Mouse (Mus musculus): ENCODE measurements around the gene Cfap97.

- TF ChIP-seq TBP (IDR thresholded peaks at IDR 0.05; ENCODE audit: low read depth, low read length) (no peak), CTCF (IDR thresholded peaks at IDR 0.05 in 2 of 3, conservative IDR thresholded peaks at IDR 0.05 in 1 of 3; ENCODE audit: control insufficient read depth in 1 of 3, insufficient read depth in 1 of 3, low read depth in 2 of 3, low read length in 3 of 3, poor library complexity in 1 of 3, severe bottlenecking in 1 of 3) (no peak), EP300 (IDR thresholded peaks at IDR 0.05; ENCODE audit: low read depth in 1 of 2, low read length in 2 of 2) (no peak), UBTF (IDR thresholded peaks at IDR 0.05; ENCODE audit: borderline replicate concordance, insufficient read depth, low read depth, low read length) (no peak), USF1 (IDR thresholded peaks at IDR 0.05; ENCODE audit: low read depth, low read length) (no peak), E2F4 (IDR thresholded peaks at IDR 0.05; ENCODE audit: borderline replicate concordance, low read depth, low read length) (no peak), MAX (IDR thresholded peaks at IDR 0.05; ENCODE audit: low read length) (no peak), SMC3 (IDR thresholded peaks at IDR 0.05; ENCODE audit: low read depth, low read length) (no peak), MYC (IDR thresholded peaks at IDR 0.05; ENCODE audit: low read depth, low read length) (no peak)
Measured at GRCm38 (mm10) chr8:46137843-46138596, 13.6 kb upstream of the Cfap97 start.

Data from MEL (cell line).